Mouse (Mus musculus) layer of hippocampus, postnatal 36 days (tissue): ENCODE measurements at regions not wholly inside any gene's neighbourhood (a gene's known extent, or its start where the extent isn't known, plus 50 kb on each side); places are given as distances from the start of the nearest gene placed in this dataset.

Experiments
- DNase-seq, 2 experiments: peaks; one replicate each; pipeline ENCODE4 v3.0.0; 2022

DNA sequence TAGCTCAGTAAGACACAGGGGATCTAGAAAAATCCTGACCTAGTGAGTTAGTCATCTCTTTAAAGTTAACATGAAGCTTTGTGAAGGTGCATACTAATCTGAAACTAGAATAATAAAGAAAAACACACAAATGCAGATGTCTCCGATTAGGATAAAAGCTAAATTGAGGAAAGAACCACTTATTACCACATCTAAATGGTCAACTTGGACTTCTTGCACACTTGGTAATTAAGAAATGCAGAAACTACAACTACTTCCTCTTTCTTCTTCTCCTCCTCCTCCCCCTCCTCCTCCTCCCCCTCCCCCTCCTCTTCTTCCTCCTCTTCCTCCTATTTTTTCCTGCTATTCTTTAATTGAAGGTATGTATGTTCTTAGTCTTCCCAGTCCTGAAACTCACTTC lies 116.3 kb downstream of the Dkk1 start:
- DNase-seq, result no peak

- DNase-seq, result no peak
These were observed 114.3 kb downstream of the Dkk1 start for GRCm38 (mm10) chr19:30435054-30435738.

DNA sequence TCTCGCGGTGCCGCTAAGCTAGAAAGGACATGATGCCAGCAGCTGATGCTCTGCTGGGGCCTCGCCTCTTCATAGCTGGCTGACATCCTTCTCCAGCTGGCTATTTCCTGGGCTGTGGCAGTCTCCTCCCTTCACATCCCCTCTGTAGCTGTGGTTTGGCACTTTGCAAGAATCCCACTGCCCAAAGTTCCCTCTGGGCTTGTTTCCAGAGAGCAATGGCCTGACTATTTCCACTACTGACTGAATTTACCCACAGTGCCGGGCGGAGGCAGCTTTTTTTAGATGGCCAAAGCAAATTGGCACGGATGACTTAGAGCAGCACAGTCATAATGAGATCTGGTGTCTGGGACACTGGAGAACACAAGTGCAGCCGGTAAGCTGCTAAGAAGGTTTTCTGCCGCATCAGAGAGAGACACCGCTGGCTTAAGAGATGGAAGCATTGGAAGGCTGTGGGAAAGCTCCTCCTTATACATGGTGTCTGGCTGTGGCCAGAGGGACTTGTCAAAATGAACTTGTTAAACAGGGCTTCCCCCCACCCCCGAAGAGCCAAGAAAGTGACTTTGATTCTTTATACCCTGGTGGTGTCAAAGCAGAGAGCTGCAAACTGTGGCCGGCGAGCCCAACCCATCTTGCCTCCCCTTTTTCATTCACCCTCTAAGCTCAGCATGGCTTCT lies 98.5 kb downstream of the Dkk1 start:
- DNase-seq, result peak in 1 of 2 experiments; percentile 4

DNA sequence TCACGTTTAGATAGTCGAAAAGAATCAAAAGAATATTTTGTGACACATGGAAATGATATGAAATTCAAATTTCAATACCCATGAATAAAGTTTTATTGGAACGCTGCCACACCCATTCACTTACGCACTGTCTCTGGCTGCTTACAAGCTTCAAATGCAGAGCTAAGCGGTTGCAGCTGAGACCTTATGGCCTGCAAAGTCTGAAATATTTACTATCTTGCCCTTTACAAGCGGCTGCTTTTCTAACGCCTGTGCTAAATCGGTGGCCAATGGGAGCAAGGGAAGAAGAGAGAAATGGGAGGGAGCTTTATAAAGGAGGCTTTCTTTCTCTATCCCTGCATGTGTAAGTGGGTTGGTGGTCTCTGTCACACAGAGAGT lies 97.9 kb downstream of the Dkk1 start:
- DNase-seq, result no peak

- DNase-seq, result no peak
These were observed 96.8 kb downstream of the Dkk1 start for GRCm38 (mm10) chr19:30452671-30453070.

- no peak for DNase-seq
These were observed 66.0 kb downstream of the Dkk1 start for GRCm38 (mm10) chr19:30483436-30483835.

DNA sequence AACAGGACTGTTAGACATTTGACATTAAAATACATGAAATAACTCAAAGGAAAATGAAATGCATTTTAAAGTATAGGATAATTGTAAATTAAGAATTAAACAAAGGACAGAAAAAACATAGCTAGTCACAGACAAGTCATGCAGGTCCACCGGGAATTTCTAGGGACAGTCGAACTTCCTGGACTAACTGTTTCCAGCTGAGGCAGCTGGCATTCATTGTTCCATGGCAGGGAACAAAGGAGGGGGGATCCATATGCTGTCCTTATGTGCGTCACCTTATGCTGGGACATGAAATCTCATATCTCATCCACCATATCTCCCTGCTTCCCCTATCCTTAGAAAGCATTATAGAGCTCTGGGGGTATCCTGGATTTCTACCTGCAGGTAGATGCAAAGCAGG lies 59.7 kb downstream of the Dkk1 start:
- no peak for DNase-seq

DNA sequence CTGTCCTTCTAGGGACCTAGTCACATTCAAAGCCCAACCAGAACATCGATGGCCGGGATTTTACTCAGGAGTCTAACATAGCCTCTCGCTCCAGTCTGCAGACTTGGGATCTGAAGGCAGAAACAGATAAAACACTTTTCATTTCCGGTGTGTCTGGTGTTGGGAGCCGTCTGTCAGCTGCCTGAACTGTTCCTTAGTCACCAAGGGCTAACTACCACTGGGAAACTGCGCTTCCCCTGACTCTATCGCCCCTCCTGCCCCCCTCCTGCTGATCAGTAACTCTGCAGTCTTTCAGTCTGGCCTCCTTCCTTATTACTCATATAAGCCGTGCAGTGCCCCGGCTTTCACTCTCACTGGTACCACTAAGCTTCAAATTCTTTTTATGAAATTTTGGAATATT lies 58.5 kb downstream of the Dkk1 start:
- DNase-seq, result no peak
